Mouse (Mus musculus): ENCODE measurements around the gene Mbtps2. TPM values are rescaled to one million over a fixed set of nuclear protein-coding genes. Genes with fewer than 3 reads are reported as not detected.
A peak's percentile ranks its signal among the peaks of the same experiment; 100 is the strongest.

Mbtps2 gene
- total RNA-seq, 2 experiments from 2014 or later, result 33.8 to 38.5 TPM

- no peak for DNase-seq (ENCODE audit: low spot score in 2 of 2)
Observed at GRCm38 (mm10) chrX:157504506-157504905, 94.0 kb downstream of the Mbtps2 start.

GRCm38 (mm10) chrX:157501871-157502270 lies 96.6 kb downstream of the Mbtps2 start:
- no peak for DNase-seq (ENCODE audit: low spot score in 2 of 2)

- no peak for DNase-seq (ENCODE audit: low spot score in 2 of 2)
Observed at GRCm38 (mm10) chrX:157500004-157500403, 98.5 kb downstream of the Mbtps2 start.

GRCm38 (mm10) chrX:157493159-157493558 lies 105.4 kb downstream of the Mbtps2 start:
- DNase-seq (ENCODE audit: low spot score in 2 of 2), result no peak

GRCm38 (mm10) chrX:157491944-157492726 lies 106.4 kb downstream of the Mbtps2 start, which contains the start of gene Sms:
Gene Sms (minus strand): TSS chrX:157492287.
- peak in 1 of 2 experiments; percentile 52 for DNase-seq (ENCODE audit: low spot score in 2 of 2)

GRCm38 (mm10) chrX:157491145-157491935 lies 107.2 kb downstream of the Mbtps2 start:
- DNase-seq (ENCODE audit: low spot score in 2 of 2), result peak; percentile 28 to 47

- DNase-seq (ENCODE audit: low spot score in 2 of 2), result peak in 1 of 2 experiments; percentile 8
Observed at GRCm38 (mm10) chrX:157490769-157491144, 107.8 kb downstream of the Mbtps2 start.

GRCm38 (mm10) chrX:157489871-157490721 lies 108.4 kb downstream of the Mbtps2 start:
- no peak for DNase-seq (ENCODE audit: low spot score in 2 of 2)

GRCm38 (mm10) chrX:157488831-157489230 lies 109.7 kb downstream of the Mbtps2 start:
- no peak for DNase-seq (ENCODE audit: low spot score in 2 of 2)

GRCm38 (mm10) chrX:157486765-157487164 lies 111.8 kb downstream of the Mbtps2 start:
- peak; percentile 9 to 33 for DNase-seq (ENCODE audit: low spot score in 2 of 2)

Other genes starting within 250 kb of the Mbtps2 start
- under 1 TPM; 0.50 to 0.54 TPM for gene Phex, start 183.4 kb downstream of the Mbtps2 start, total RNA-seq (2021)
- gene Sms, start 106.4 kb downstream of the Mbtps2 start, total RNA-seq (2021), result 100 to 1,000 TPM in 1 of 2 experiments, 10 to 100 TPM in 1; 89.3 to 102 TPM
- not detected for gene Yy2, start 29.7 kb downstream of the Mbtps2 start, total RNA-seq (2021)
- not detected for gene Smpx, start 100.2 kb upstream of the Mbtps2 start, total RNA-seq (2021)
- gene Klhl34, start 219.7 kb upstream of the Mbtps2 start, total RNA-seq (2021), result under 1 TPM in 1 of 2 experiments, not detected in 1; 0.22 TPM